Mouse (Mus musculus) layer of hippocampus, postnatal 10 days (tissue): Measurements from ENCODE around the gene Lcmt2. TPM values are rescaled to one million over a fixed set of nuclear protein-coding genes. Genes with fewer than 3 reads are reported as not detected.

ENCODE experiments used
- DNase-seq, 2 experiments: peaks; one replicate each; pipeline ENCODE4 v3.0.0; 2021; ENCODE audit warnings: low spot score in 2 of 2
- total RNA-seq, 2 experiments: library from RNA; stranded (reverse); gene quantifications; 2 replicates each; pipeline ENCODE4 v1.2.3; 2021

The Lcmt2 gene
- total RNA-seq, 2 experiments from 2014 or later: 6.7 to 7.5 TPM

DNA sequence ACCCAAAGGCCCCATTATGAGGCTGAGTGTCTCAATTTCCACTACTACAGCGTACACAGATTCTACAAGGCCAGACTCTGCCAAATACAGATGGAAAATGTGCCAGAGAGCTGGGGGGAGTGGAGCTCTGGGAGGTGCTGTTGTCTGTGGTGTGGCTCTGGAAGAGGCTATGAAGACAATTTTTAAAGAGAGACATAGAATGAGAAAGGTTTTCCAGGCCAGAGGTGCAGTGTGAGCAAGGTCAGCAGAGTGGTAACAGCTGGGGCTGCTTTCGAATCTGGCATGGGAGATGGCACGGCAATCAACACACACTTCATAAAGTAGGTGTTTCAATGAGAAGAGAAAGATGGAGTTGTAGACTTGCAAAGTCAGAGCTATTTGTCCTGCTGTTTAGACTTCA, 21.2 kb downstream of the Lcmt2 start:
- DNase-seq: no peak

DNA sequence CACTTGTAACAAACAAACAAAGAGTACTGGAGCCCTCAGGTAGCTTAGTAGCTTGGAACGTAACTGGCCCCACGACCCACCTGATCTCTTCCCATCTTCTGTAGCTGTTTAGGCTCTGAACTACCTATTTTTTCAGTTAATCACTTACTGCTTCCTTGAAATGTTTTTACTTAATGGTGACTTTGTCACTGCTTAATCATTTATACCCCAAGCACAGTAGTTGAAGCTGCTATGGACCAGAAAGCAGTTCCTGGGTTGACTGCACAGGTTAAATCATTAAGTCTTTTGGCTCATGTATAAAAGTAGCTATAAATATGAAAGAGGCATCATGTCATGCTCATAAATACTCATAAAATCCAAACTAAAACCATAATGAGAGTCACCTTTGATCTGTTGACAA, 25.0 kb downstream of the Lcmt2 start:
- no peak for DNase-seq

DNA sequence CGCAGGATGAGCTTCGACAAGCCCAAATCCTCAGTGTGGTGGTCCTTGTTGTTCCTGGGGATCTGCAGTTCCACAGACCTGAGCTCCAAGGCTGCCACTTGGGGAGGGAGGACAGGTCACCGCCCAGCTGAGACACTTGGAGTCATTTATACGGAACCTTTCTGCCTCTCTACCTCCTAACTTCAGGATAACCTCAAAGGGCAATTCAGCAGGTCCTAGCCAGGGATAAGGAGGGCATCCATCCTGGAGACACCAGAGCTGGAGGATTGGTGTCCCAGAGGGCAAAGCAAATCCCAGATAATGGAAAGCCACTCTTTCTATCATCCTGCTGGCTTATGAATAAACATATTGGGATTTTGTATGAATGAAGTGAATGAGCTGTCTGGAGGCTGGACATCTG, 30.8 kb downstream of the Lcmt2 start, which contains the start of gene Tgm7:
Gene Tgm7 (minus strand): TSS at position 101 of the 400 bp plus-strand sequence.
- no peak for DNase-seq

DNA sequence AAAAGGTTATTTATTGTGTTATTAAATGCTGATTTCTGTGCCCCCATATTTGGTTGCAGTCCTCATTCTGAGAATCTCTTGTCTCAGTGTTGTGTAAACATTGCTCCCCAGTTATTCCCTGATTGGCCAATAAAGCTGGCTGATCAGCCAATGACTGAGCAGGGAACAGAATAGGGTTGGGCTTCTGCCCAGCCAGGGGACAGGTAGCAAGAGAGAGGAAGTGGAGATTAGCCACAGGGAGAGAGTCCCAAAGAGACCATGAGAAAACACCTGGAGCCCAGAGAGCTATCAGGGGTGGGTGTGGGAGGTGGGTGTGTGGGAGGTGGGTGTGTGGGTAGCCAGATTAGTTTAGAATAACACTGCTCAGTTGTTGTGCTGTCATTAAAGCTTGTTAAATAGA, 34.5 kb downstream of the Lcmt2 start:
- DNase-seq: no peak

DNA sequence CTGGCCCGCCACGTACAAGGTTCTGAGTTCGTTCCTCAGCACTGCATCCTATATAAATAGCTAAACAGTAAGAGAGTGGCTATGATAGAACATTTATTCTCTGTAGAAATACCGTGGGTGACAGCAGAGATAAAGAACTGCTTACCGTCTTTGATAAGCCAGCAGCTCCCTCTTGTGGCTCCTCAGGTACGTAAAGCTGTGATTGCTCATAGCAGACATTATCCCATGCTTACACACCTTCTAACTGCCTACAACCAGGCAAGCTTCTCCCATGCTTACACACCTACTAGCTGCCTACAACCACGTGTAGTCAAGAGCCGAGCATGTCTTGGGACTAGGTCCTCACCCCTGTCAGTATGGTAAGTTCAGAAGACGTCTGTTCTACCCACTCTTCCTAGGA, 38.4 kb downstream of the Lcmt2 start:
- peak; percentile 66 to 76 for DNase-seq

DNA sequence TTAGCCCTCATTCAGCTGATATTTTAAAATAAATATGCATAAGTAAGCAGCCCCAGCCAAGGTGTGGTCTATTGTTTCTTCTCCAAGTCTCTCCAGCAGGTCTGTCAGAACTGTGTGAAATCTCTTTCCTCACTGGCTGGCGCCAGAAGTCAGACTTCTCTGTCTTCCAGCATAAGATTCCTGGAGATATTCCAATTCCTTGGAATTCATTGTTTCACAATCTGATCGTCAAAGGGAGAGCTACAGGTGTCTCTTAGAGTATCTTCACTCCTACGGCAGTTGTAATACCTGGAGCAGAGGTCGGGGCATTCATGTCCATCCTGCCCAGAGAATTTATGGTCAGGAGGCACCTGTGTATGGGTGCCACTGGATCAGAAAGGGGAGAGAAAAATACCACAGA, 50.7 kb downstream of the Lcmt2 start:
- DNase-seq: no peak

DNA sequence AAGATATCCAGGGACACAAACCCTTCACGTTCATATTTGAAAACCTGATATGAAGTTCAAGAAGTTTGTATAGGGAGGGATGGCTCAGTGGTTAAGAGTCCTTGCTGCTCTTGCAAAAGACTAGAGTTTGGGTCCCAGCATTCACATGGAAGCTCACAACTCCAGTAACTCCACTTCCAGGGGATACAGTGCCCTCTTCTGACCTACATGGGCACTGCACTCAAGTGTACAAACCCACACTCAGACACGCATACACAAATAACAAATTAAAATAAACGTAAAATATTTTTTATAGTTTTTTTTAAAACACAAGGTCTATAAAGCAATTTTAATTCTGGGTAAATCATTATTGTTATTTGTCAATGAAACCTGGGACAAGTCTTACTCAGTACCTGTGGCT, 51.9 kb downstream of the Lcmt2 start:
- no peak for DNase-seq

DNA sequence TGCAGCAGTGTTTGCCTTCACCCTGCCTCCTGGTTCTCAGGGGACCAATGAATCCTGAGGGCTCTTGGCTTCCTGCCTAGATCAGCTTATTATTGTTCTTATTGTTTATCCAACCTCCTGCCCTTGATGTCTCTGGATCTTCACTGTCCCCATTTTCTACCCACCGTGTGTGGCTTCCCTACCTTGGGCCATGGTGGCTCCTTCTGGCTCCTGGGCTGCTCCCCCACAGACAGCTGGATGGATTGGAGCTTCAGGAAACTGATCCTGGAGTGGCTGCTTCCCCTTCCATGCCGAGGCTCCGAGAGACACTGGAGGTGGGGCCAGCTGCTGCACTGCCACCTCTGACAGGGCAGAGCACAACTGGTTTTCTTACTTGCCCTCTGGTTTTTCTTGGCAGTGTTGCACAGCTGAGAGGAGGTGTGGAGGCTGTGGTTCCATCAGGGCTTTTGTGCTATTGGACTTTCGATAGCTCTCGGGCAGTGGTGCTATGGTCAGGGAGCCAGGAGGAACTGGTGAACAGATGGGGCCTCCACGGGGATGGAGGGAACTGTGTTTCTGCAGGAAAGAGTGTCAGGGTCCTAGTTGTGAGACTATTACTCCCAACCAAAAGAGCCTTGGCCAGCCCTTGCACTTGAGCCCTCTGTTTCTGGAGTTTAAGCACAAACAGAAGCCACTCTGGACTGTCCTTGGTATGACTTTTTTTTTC, 54.8 kb downstream of the Lcmt2 start, which contains the start of gene Tgm5:
Gene Tgm5 (minus strand): TSS at position 362 of the 706 bp plus-strand sequence.
- no peak for DNase-seq

DNA sequence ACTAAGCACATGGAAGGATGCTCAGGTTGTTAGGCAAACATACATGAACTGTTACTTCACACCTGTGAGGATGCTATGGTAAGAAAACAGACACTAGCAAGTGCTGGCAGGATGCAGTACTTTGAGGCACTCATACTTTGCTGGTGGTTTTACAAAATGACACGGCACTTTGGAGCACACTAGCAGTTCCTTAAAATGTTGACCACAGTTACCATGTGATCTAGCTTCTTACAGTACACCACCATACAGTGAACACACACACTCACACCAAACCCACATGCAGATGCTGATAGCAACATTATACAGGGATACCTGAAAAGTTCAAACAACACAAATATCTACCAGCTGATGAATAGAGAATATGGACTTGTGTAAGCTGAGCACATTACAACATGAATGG, 57.8 kb downstream of the Lcmt2 start:
- DNase-seq: no peak

Other genes starting within 250 kb of the Lcmt2 start
- 10 to 100 TPM; 46.3 to 50.1 TPM for gene Ubr1, start 169.9 kb downstream of the Lcmt2 start, total RNA-seq
- gene Tmem62, start 163.6 kb downstream of the Lcmt2 start, total RNA-seq: 10 to 100 TPM; 18.2 to 20.9 TPM
- gene Ccndbp1, start 132.2 kb downstream of the Lcmt2 start, total RNA-seq: 10 to 100 TPM; 52.7 to 56.3 TPM
- gene Epb42, start 103.6 kb downstream of the Lcmt2 start, total RNA-seq: not detected
- not detected for gene Tgm5, start 54.8 kb downstream of the Lcmt2 start, total RNA-seq
- gene Tgm7, start 30.9 kb downstream of the Lcmt2 start, total RNA-seq: under 1 TPM in 1 of 2 experiments, not detected in 1; 0.16 TPM
- gene Adal, start 225 bp downstream of the Lcmt2 start, total RNA-seq: 10 to 100 TPM; 15.1 to 15.3 TPM
- gene Tubgcp4, start 30.0 kb upstream of the Lcmt2 start, total RNA-seq: 10 to 100 TPM; 29.2 to 31.9 TPM
- 1 to 10 TPM; 6.5 to 7.9 TPM for gene Zscan29, start 30.5 kb upstream of the Lcmt2 start, total RNA-seq
- 100 to 1,000 TPM; 157 to 174 TPM for gene Trp53bp1, start 130.8 kb upstream of the Lcmt2 start, total RNA-seq
- gene Map1a, start 148.9 kb upstream of the Lcmt2 start, total RNA-seq: 100 to 1,000 TPM; 353 to 370 TPM
- 10 to 100 TPM; 50.0 to 51.1 TPM for gene Ppip5k1, start 214.7 kb upstream of the Lcmt2 start, total RNA-seq
- gene Ckmt1, start 217.1 kb upstream of the Lcmt2 start, total RNA-seq: 100 to 1,000 TPM; 252 to 307 TPM
- under 1 TPM; 0.13 to 0.16 TPM for gene Strc, start 246.5 kb upstream of the Lcmt2 start, total RNA-seq